Mouse (Mus musculus): Measurements from ENCODE around the gene C2cd4b. TPM values are rescaled to one million over a fixed set of nuclear protein-coding genes. Genes with fewer than 3 reads are reported as not detected.

The C2cd4b gene
- polyA plus RNA-seq, 1 experiment from 2014 or later: 0.35 TPM

- H3K9ac ChIP-seq: no peak overlapping the region
- no peak overlapping the region for H3K4me2 ChIP-seq (replicated peaks)
- 50% methylated on average over 8 of the region's 8 CpGs for WGBS
- no peak overlapping the region for H3K27ac ChIP-seq
- ATAC-seq (ENCODE audit: insufficient number of reproducible peaks, insufficient read depth, low FRiP score, low TSS enrichment): no peak
- 0 out of 2 replicates have a peak, but pooled peaks cover 3% of the 10 kb centered on the region for H3K9me3 ChIP-seq
- H3K4me3 ChIP-seq: no peak overlapping the region
- no peaks in the 10 kb centered on the region for H3K27me3 ChIP-seq
- H3K4me1 ChIP-seq: no peaks in the 10 kb centered on the region
- H3K36me3 ChIP-seq: no peaks in the 10 kb centered on the region
Measured at GRCm38 (mm10) chr9:67778553-67778952, 19.3 kb downstream of the C2cd4b start.

DNA sequence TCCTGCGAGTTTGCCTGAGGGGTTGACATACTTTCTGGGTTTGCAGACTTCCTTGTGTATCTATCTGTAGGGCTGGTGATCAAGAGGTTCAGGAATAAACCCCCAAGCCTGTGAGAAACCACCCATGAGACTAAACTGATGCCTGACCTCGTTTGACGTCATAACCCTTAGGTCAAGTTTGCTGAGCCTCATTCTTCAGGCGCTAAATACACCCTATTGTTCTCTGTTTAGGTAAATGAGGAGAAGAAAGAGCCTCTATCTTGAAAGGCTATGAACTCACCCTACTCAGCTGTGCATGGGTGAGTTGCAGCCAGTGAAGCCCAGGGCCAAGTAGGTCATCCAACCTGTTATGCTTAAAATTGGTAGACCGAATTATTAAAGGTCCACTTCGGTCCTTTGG is 23.5 kb downstream of the C2cd4b start:
- Histone ChIP-seq H3K9ac (no peak overlapping the region), H3K36me3 (no peaks in the 10 kb centered on the region), H3K27ac (no peak overlapping the region), H3K27me3 (no peaks in the 10 kb centered on the region), H3K4me1 (no peaks in the 10 kb centered on the region), H3K4me3 (no peak overlapping the region), H3K4me2 (replicated peaks) (no peak overlapping the region), H3K9me3 (0 out of 2 replicates have a peak, but pooled peaks cover 4% of the 10 kb centered on the region)
- 61% methylated on average over 6 of the region's 6 CpGs for WGBS
- ATAC-seq (ENCODE audit: insufficient number of reproducible peaks, insufficient read depth, low FRiP score, low TSS enrichment): no peak

DNA sequence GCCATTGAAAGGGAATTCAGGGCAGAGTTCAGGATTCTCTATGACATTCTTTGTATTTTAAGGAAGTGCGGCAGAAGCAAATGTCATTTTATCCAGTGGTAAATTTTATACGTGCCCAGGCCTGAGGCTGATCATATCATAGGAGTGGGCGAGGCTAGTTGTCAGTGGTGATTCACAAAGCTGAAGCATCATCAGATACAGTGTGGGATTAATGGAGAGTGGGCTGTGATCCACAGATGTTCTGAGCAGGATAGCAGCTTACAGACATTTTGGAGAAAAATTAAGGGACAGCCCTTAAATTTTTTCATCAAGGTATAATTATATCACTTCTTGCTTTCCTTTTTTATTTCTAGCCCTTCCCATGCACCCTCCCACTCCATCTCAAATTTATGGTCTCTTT is 24.2 kb downstream of the C2cd4b start:
- Histone ChIP-seq H3K9me3 (0 out of 2 replicates have a peak, but pooled peaks cover 4% of the 10 kb centered on the region), H3K4me3 (no peak overlapping the region), H3K9ac (no peak overlapping the region), H3K36me3 (no peaks in the 10 kb centered on the region), H3K4me2 (replicated peaks) (no peak overlapping the region), H3K27ac (no peak overlapping the region), H3K27me3 (no peaks in the 10 kb centered on the region), H3K4me1 (no peaks in the 10 kb centered on the region)
- ATAC-seq (ENCODE audit: insufficient number of reproducible peaks, insufficient read depth, low FRiP score, low TSS enrichment): no peak
- 84% methylated on average over 3 of the region's 3 CpGs for WGBS

DNA sequence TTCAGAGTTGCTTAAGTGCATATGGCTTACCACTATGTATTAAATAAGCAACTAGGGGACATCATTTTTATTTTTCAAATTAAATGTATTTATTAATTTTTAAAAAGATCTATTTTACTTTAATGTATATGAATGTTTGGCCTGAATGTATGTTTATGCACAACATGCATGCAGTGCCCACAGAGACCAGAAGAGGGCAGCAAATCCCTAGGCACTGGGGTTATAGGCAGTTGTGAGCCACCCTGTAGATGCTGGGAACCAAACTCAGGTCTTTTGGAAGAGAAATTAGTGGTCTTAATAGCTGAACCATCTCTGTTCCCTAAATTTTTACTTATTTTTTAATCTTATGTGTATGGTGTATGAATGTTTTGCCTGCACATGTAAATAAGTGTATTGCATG is 24.7 kb downstream of the C2cd4b start:
- Histone ChIP-seq H3K36me3 (no peaks in the 10 kb centered on the region), H3K4me3 (no peak overlapping the region), H3K27ac (no peak overlapping the region), H3K9me3 (0 out of 2 replicates have a peak, but pooled peaks cover 4% of the 10 kb centered on the region), H3K4me1 (no peaks in the 10 kb centered on the region), H3K27me3 (no peaks in the 10 kb centered on the region), H3K9ac (no peak overlapping the region), H3K4me2 (replicated peaks) (no peak overlapping the region)
- no peak for ATAC-seq (ENCODE audit: insufficient number of reproducible peaks, insufficient read depth, low FRiP score, low TSS enrichment)

GRCm38 (mm10) chr9:67786311-67786710 is 27.1 kb downstream of the C2cd4b start:
- ATAC-seq (ENCODE audit: insufficient number of reproducible peaks, insufficient read depth, low FRiP score, low TSS enrichment): no peak
- Histone ChIP-seq H3K4me3 (no peak overlapping the region), H3K4me2 (replicated peaks) (no peak overlapping the region), H3K4me1 (no peaks in the 10 kb centered on the region), H3K9me3 (0 out of 2 replicates have a peak, but pooled peaks cover 4% of the 10 kb centered on the region), H3K36me3 (no peaks in the 10 kb centered on the region), H3K9ac (no peak overlapping the region), H3K27me3 (no peaks in the 10 kb centered on the region), H3K27ac (no peak overlapping the region)
- WGBS: 62% methylated on average over 7 of the region's 7 CpGs

- Histone ChIP-seq H3K27ac (no peak overlapping the region), H3K36me3 (no peaks in the 10 kb centered on the region), H3K4me1 (no peaks in the 10 kb centered on the region), H3K9ac (no peak overlapping the region), H3K9me3 (0 out of 2 replicates have a peak, but pooled peaks cover 4% of the 10 kb centered on the region), H3K4me2 (replicated peaks) (no peak overlapping the region), H3K27me3 (no peaks in the 10 kb centered on the region), H3K4me3 (no peak overlapping the region)
- 59% methylated on average over 6 of the region's 6 CpGs for WGBS
- no peak for ATAC-seq (ENCODE audit: insufficient number of reproducible peaks, insufficient read depth, low FRiP score, low TSS enrichment)
Measured at GRCm38 (mm10) chr9:67787671-67788070, 28.4 kb downstream of the C2cd4b start.

DNA sequence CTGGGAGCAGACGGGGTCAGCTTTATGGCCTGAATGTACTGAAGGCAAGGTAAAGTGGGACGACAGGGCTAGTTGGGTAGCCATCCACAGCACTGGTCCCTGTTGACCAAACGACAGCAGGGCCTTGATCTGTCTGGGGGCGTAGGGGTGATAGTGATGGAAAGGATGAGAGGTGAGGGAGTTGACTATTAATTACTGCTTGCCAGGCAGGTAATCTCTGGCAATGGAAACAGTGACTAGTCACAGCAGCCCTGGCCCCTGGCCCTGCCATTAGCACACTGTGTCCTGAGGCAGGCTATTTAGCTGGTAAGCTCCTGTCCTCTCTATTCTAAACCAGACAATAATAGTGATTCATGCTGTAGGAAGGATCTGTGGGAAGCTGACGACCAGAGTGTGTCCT is 33.2 kb downstream of the C2cd4b start:
- H3K27me3 ChIP-seq: no peaks in the 10 kb centered on the region; the same call in 1 of the 2 replicates
- peaks cover 9% of the 10 kb centered on the region for H3K4me1 ChIP-seq
- H3K36me3 ChIP-seq: no peaks in the 10 kb centered on the region
- H3K4me2 ChIP-seq (replicated peaks): no peak overlapping the region
- no peak for ATAC-seq (ENCODE audit: insufficient number of reproducible peaks, insufficient read depth, low FRiP score, low TSS enrichment)
- H3K27ac ChIP-seq: no peak overlapping the region
- no peak overlapping the region for H3K9ac ChIP-seq
- H3K4me3 ChIP-seq: no peak overlapping the region
- no peaks in the 10 kb centered on the region for H3K9me3 ChIP-seq
- 72% methylated on average over 5 of the region's 5 CpGs for WGBS

DNA sequence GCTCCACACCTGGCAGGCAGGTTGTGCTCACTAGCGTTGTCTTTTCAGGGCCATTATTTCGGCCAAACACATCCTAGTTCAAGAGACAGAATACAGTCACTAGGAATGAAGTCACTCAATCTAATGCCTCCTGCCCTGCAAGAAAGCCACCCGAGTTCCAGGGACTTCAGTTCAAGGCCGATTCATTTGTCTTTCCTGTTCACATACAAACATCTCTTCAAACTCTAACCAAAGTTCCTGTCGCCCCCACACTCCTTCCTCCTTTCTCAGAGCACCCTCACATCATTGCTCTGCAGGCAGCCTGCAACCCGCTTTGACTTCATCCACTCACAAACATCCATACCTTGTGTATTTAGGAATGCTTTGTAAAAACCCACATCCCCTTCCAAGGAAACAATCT is 34.3 kb downstream of the C2cd4b start:
- Histone ChIP-seq H3K4me2 (replicated peaks) (no peak overlapping the region), H3K9me3 (no peaks in the 10 kb centered on the region), H3K4me1 (peaks cover 9% of the 10 kb centered on the region), H3K9ac (no peak overlapping the region), H3K36me3 (no peaks in the 10 kb centered on the region), H3K4me3 (no peak overlapping the region), H3K27ac (no peak overlapping the region), H3K27me3 (no peaks in the 10 kb centered on the region; the same call in 1 of the 2 replicates)
- 72% methylated on average over 6 of the region's 6 CpGs for WGBS
- ATAC-seq (ENCODE audit: insufficient number of reproducible peaks, insufficient read depth, low FRiP score, low TSS enrichment): no peak

DNA sequence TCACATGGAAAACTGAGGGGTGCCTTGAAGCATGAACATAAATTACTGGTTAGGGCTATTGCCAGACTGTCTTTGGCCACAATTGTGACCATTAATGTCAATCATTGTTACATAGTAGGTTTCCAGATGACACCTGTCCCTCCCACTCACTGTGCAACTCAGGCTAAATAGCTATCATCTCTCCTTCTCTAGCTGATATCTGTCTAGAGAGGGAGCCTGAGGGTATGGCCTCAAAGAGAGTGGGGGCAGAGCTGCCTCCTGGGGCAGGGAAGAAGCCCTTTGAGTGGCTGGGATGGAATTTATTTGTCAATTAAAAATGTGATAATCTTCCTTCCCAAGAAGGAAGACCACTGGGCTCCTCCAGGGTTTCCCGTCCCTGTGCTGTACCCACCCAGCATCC is 35.0 kb downstream of the C2cd4b start:
- no peak overlapping the region for H3K27ac ChIP-seq
- no peaks in the 10 kb centered on the region; the same call in 1 of the 2 replicates for H3K27me3 ChIP-seq
- H3K9ac ChIP-seq: no peak overlapping the region
- H3K4me1 ChIP-seq: peaks cover 9% of the 10 kb centered on the region
- no peak for ATAC-seq (ENCODE audit: insufficient number of reproducible peaks, insufficient read depth, low FRiP score, low TSS enrichment)
- H3K36me3 ChIP-seq: no peaks in the 10 kb centered on the region
- H3K4me2 ChIP-seq (replicated peaks): no peak overlapping the region
- no peaks in the 10 kb centered on the region for H3K9me3 ChIP-seq
- H3K4me3 ChIP-seq: no peak overlapping the region
- 33% methylated on average over 1 of the region's 1 CpGs for WGBS

- no peaks in the 10 kb centered on the region for H3K9me3 ChIP-seq
- ATAC-seq (ENCODE audit: insufficient number of reproducible peaks, insufficient read depth, low FRiP score, low TSS enrichment): no peak
- H3K36me3 ChIP-seq: no peaks in the 10 kb centered on the region
- no peak overlapping the region for H3K27ac ChIP-seq
- no peak overlapping the region for H3K9ac ChIP-seq
- H3K4me1 ChIP-seq: peaks cover 9% of the 10 kb centered on the region
- no peak overlapping the region for H3K4me3 ChIP-seq
- WGBS: 85% methylated on average over 4 of the region's 4 CpGs
- H3K27me3 ChIP-seq: no peaks in the 10 kb centered on the region; the same call in 1 of the 2 replicates
- H3K4me2 ChIP-seq (replicated peaks): no peak overlapping the region
Measured at GRCm38 (mm10) chr9:67794668-67795067, 35.4 kb downstream of the C2cd4b start.

DNA sequence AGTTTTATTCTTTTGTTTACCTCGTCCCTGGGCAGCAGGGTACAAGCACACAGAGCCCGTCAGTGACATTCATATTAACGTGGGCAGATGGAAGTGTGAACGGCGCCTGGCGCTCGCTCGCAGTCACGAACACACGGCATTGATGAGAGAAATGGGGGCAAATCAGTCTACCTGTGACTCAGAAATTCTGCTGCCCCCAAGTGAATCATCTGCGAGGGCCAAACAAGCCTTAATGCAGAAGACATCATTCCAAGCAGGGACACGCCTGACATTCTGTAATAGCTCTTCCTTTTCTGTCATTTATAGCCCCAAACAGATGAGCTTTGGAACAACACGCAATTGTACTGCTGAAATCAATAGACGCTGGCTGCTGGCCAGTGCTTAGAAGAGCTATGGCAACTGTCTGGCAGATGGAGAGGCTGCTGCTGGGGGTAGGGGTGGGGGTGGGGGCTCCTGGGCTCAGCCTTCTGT is 36.0 kb downstream of the C2cd4b start:
- Histone ChIP-seq H3K27ac (0 out of 2 replicates have a peak overlapping the region, but pooled peaks have one; percentile 13), H3K4me3 (no peak overlapping the region), H3K4me1 (peaks cover 9% of the 10 kb centered on the region), H3K36me3 (no peaks in the 10 kb centered on the region), H3K9ac (no peak overlapping the region), H3K27me3 (no peaks in the 10 kb centered on the region; the same call in 1 of the 2 replicates), H3K4me2 (replicated peaks) (no peak overlapping the region), H3K9me3 (no peaks in the 10 kb centered on the region)
- no peak for ATAC-seq (ENCODE audit: insufficient number of reproducible peaks, insufficient read depth, low FRiP score, low TSS enrichment)
- WGBS: 71% methylated on average over 14 of the region's 14 CpGs

DNA sequence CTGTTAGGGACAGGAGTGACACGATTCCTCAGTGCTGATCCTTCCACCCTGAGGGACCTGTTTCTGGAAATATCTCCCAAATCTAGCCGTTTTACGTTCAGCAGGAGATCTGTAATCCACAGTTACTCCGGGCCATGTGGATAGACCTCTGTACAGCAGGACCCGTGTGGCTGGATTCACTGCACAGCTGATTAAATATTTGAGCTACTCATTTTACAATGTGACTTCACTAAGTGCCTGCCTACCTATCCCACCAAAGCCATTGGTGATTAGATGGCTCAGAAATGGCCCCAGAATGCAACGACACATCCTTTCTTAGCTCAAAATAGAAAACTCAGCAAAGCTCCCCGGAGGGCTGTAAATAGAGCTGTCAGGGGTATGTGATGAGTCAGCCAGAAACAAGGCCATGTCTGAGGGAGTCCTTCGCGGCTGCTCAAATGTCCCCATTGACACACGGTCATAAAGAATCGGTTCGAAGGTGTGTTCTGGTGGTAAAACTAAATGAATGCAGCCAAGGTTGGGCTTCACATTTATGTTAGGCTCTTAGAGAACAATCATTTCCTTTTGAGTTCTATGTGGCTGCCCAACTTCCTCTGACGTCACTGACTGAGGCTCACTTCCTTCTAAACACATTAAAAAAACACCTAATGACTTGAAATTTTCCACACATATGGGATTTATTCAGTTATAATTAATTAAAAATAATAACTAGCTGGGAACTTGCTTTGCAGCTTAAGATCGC is 40.0 kb downstream of the C2cd4b start:
- no peak overlapping the region for H3K27ac ChIP-seq
- H3K4me1 ChIP-seq: peaks cover 9% of the 10 kb centered on the region
- no peak for ATAC-seq (ENCODE audit: insufficient number of reproducible peaks, insufficient read depth, low FRiP score, low TSS enrichment)
- no peak overlapping the region for H3K4me3 ChIP-seq
- no peak overlapping the region for H3K9ac ChIP-seq
- 64% methylated on average over 14 of the region's 14 CpGs for WGBS
- H3K27me3 ChIP-seq: no peaks in the 10 kb centered on the region
- no peaks in the 10 kb centered on the region for H3K9me3 ChIP-seq
- no peak overlapping the region for H3K4me2 ChIP-seq (replicated peaks)
- no peaks in the 10 kb centered on the region for H3K36me3 ChIP-seq
